Mouse (Mus musculus) heart, adult 2 months (tissue): ENCODE results near the gene Trpc6. TPM values are rescaled to one million over a fixed set of nuclear protein-coding genes. Genes with fewer than 3 reads are reported as not detected.

Source experiments
- DNase-seq, 2 experiments: peaks; one replicate each; pipeline ENCODE4 v3.0.0; 2021
- H3K27ac ChIP-seq: fragments of 200-600 bp; 2 replicates; pipeline ENCODE4 v1.8.1; 2022
- H3K27me3 ChIP-seq: fragments of 200-500 bp; 2 replicates; pipeline ENCODE4 v1.6.1; 2012; ENCODE audit warnings: mild to moderate bottlenecking, low read length, inconsistent platforms, mixed read lengths; ENCODE audit not compliant: control insufficient read depth, insufficient read depth
- H3K36me3 ChIP-seq: fragments of 200-500 bp; 2 replicates; pipeline ENCODE4 v1.6.1; 2012; ENCODE audit warnings: low read length, inconsistent platforms; ENCODE audit not compliant: control insufficient read depth, insufficient read depth
- H3K4me1 ChIP-seq: fragments of 200-500 bp; 2 replicates; pipeline ENCODE4 v1.6.1; 2011; ENCODE audit warnings: low read length; ENCODE audit not compliant: control insufficient read depth, insufficient read depth
- H3K4me3 ChIP-seq: fragments of 200-600 bp; 2 replicates; pipeline ENCODE4 v1.8.1; 2022
- H3K79me2 ChIP-seq: fragments of 200-500 bp; replicated peaks from 2 replicates; pipeline ENCODE4 v1.6.1; 2012; ENCODE audit warnings: mild to moderate bottlenecking, inconsistent platforms, low read length, moderate library complexity, mixed read lengths; ENCODE audit not compliant: control insufficient read depth, insufficient read depth
- H3K9ac ChIP-seq: fragments of 200-500 bp; 2 replicates; pipeline ENCODE4 v1.6.1; 2012; ENCODE audit warnings: low read depth, mild to moderate bottlenecking, control low read depth, inconsistent platforms, low read length, mixed read lengths
- CTCF ChIP-seq: fragments of 200-600 bp; IDR thresholded peaks from 2 replicates; pipeline ENCODE4 v1.8.1; 2022; ENCODE audit warnings: antibody characterized with exemption, mild to moderate bottlenecking, moderate library complexity
- EP300 ChIP-seq: fragments of 200-500 bp; IDR thresholded peaks from 2 replicates; pipeline ENCODE4 v1.6.1; 2011; ENCODE audit warnings: low read depth, low read length, control low read depth; ENCODE audit not compliant: insufficient read depth
- POLR2A ChIP-seq: fragments of 200-500 bp; IDR thresholded peaks from 2 replicates; pipeline ENCODE4 v1.6.1; 2011; ENCODE audit warnings: mild to moderate bottlenecking, low read depth, low read length, control low read depth; ENCODE audit not compliant: insufficient read depth
- WGBS: fragments of 180-500 bp; shearing (Covaris S2); methylation state at CpG from one replicate; pipeline ENCODE4 v1.1.7; 2018; 5-methylcytosine and 5-hydroxymethylcytosine counted together
- intact Hi-C: fragments of 180-260 bp; cut with DNase I; formaldehyde crosslinking; loops from one replicate; pipeline ENCODE4 v1.15.1; 2025
- polyA plus RNA-seq: library from polyadenylated mRNA; depleted of rRNA; stranded (reverse); fragments of >200 nt; gene quantifications from 2 replicates; pipeline ENCODE4 v1.2.3, GENCODE M21; 2012
- total RNA-seq, 2 experiments: library from RNA; stranded (reverse); gene quantifications; 2 replicates each; pipeline ENCODE4 v1.2.3; 2021

Gene Trpc6
- total and polyA plus RNA-seq, 3 experiments = 0.12 to 1.2 (median 0.26) TPM

DNA sequence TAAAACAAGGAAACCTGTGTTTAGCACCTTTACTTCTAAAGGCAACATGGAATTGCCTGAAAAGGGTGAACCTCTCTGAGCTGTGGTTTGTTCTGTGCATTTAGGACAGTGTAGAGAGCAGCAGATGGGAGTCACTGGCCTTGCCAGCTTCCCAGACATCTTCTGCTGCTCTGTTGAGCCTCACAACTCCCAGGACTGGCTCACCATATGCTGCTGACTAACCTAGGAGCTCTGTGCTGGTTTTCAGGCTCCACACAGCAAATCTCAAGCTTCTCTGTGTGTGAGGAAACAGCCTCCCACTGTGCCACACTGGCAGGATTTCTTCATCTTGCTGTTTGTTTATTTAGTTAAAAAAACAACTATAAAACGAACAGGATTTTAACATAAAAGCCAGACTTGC is 53.1 kb downstream of the Trpc6 start:
- no peaks in the 10 kb centered on the region for H3K36me3 ChIP-seq
- 20% methylated on average over 1 of the region's 1 CpGs for WGBS
- TF ChIP-seq CTCF = no peak
- TF ChIP-seq POLR2A = no peak
- DNase-seq = no peak
- no peaks in the 10 kb centered on the region for H3K27me3 ChIP-seq
- H3K27ac ChIP-seq = no peak overlapping the region
- intact Hi-C loops = no loop called here
- H3K79me2 ChIP-seq = no peaks in the 10 kb centered on the region
- H3K9ac ChIP-seq = no peak overlapping the region
- no peak overlapping the region for H3K4me3 ChIP-seq
- no peaks in the 10 kb centered on the region for H3K4me1 ChIP-seq

DNA sequence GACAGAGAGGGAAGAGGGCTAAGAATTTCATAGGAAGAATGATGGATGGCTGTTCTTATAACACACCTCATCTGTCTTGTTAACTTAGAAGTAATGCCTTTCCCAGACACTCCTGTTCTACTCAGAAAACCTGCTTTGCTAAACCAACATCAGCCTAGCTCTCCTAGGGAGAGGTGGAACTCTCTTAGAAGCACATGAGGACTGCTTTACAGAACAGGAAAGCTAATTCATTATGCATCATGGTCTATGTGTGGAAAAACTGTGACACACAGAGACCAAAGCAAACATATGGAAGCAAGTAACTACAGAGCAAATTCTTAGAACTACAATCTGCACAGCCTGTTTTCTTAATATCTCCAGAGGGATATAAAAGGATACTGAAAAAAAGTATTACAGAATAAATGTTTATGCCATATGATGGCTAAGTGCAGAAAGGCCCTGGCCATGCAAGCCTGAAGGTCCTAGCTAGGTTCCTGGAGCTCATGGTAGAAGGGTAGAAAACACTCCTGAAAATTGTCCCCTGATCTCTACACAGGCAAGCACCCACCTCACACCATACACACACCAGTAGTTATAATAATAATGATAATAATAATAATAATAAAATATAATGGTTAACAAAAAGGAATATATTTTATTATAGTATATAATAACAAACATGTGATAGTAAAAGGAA is 63.0 kb downstream of the Trpc6 start:
- Histone ChIP-seq H3K27ac (no peak overlapping the region), H3K9ac (no peak overlapping the region), H3K4me1 (no peaks in the 10 kb centered on the region), H3K36me3 (no peaks in the 10 kb centered on the region), H3K4me3 (no peak overlapping the region), H3K79me2 (no peaks in the 10 kb centered on the region), H3K27me3 (no peaks in the 10 kb centered on the region)
- TF ChIP-seq EP300 = no peak
- intact Hi-C loops = no loop called here
- no peak for DNase-seq

DNA sequence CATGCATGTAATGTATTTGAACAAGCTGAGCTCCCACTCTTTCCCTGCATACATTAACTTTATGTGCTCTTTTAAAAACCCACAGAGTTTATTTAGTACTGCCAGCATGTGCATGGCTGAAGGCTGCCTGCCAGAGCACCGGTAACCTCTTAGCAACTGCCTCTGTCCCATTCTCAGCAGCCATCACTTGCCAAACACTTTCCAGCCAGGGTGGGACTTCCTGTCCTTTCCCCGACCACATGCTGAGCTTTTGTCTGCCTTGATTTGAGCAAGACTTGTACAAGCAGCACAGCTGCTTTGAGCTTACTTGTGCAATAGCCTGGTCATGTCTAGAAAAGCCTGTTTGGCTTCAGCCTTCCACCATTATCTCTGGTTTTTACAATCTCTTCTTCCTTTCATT is 90.4 kb downstream of the Trpc6 start:
- Histone ChIP-seq H3K4me3 (no peak overlapping the region), H3K79me2 (no peaks in the 10 kb centered on the region)

DNA sequence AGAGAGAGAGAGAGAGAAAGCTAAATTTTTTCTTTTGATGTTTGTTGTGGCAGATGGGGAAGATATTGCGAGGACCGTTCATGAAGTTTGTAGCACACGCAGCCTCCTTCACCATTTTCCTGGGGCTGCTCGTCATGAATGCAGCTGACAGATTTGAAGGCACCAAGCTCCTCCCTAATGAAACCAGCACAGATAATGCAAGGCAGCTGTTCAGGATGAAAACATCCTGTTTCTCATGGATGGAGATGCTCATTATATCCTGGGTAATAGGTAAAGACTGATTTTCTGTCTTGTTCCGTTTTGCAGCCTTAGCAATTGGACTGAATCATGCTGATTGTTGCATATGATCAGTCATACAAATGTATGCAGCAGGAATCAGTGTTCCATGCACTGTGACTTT is 99.5 kb downstream of the Trpc6 start:
- H3K79me2 ChIP-seq = no peaks in the 10 kb centered on the region
- no peaks in the 10 kb centered on the region for H3K4me1 ChIP-seq
- TF ChIP-seq EP300 (no peak), POLR2A (no peak), CTCF (no peak)
- 74% methylated on average over 5 of the region's 5 CpGs for WGBS
- no peaks in the 10 kb centered on the region for H3K27me3 ChIP-seq
- H3K27ac ChIP-seq = no peak overlapping the region
- H3K36me3 ChIP-seq = no peaks in the 10 kb centered on the region
- intact Hi-C loops = no loop called here
- DNase-seq = no peak
- no peak overlapping the region for H3K4me3 ChIP-seq
- H3K9ac ChIP-seq = no peak overlapping the region

More for the DNA sequence above, 90.4 kb downstream of the Trpc6 start:
- intact Hi-C loops = no loop called here
- no peak overlapping the region for H3K27ac ChIP-seq
- H3K4me1 ChIP-seq = no peaks in the 10 kb centered on the region
- H3K36me3 ChIP-seq = no peaks in the 10 kb centered on the region
- no peak for TF ChIP-seq POLR2A
- no peak for TF ChIP-seq EP300
- no peak for TF ChIP-seq CTCF
- DNase-seq = no peak
- 25% methylated on average over 2 of the region's 2 CpGs for WGBS
- H3K9ac ChIP-seq = no peak overlapping the region
- no peaks in the 10 kb centered on the region for H3K27me3 ChIP-seq

DNA sequence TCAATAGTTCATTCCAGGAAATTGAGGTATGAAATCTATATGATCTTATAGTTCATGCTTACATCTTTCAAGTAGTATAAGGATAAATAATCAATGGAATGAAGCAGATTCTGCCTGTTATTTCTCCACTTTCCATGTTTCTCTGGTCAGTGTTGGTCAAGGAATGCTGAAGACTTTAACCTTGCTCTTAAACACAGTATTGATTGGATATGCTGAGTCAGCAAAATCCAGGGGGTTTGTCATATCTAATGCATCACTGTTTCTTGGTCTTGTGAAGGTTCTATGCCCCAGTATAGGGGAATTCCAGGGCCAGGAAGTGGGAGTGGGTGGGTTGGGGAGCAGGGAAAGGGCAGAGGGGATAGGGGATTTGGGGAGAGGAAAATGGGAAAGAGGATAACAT is 111.4 kb downstream of the Trpc6 start:
- no peak for DNase-seq
- intact Hi-C loops = no loop called here
- H3K9ac ChIP-seq = no peak overlapping the region
- no peaks in the 10 kb centered on the region for H3K4me1 ChIP-seq
- no peak overlapping the region for H3K27ac ChIP-seq
- no peaks in the 10 kb centered on the region for H3K27me3 ChIP-seq
- no peaks in the 10 kb centered on the region for H3K79me2 ChIP-seq
- TF ChIP-seq POLR2A (no peak), EP300 (no peak), CTCF (no peak)
- no peak overlapping the region for H3K4me3 ChIP-seq
- no peaks in the 10 kb centered on the region for H3K36me3 ChIP-seq

DNA sequence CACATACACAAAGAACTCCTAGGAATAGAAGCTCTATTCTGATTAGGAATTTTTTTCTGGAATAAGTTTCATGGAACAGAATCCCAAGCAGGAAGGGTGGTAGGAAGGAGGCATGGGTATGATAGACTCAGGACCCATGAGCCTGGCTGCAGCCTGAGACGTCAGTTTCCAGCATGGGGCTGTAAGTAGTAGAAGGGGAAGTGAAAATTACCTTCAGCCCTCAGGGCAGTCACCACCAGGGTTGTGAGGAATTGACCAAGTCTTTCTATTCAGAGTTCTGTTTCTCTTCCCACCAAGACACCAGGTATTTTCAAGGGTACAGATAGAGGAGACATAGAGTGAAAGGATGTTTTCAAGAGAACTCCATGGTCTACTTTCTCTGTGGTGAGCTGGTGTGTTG is 129.0 kb downstream of the Trpc6 start:
- no peak overlapping the region for H3K27ac ChIP-seq
- no peak overlapping the region for H3K4me3 ChIP-seq
- WGBS = 50% methylated on average over 1 of the region's 1 CpGs
- no peak for DNase-seq
- H3K9ac ChIP-seq = no peak overlapping the region
- no peaks in the 10 kb centered on the region for H3K36me3 ChIP-seq
- intact Hi-C loops = no loop called here
- TF ChIP-seq CTCF (no peak), POLR2A (no peak), EP300 (no peak)
- no peaks in the 10 kb centered on the region for H3K79me2 ChIP-seq
- no peaks in the 10 kb centered on the region for H3K4me1 ChIP-seq
- H3K27me3 ChIP-seq = no peaks in the 10 kb centered on the region
